Mouse (Mus musculus): ENCODE results near the gene Vgll1. TPM values are rescaled to one million over a fixed set of nuclear protein-coding genes. Genes with fewer than 3 reads are reported as not detected.

Gene Vgll1
- polyA plus RNA-seq, 1 experiment = not detected

DNA sequence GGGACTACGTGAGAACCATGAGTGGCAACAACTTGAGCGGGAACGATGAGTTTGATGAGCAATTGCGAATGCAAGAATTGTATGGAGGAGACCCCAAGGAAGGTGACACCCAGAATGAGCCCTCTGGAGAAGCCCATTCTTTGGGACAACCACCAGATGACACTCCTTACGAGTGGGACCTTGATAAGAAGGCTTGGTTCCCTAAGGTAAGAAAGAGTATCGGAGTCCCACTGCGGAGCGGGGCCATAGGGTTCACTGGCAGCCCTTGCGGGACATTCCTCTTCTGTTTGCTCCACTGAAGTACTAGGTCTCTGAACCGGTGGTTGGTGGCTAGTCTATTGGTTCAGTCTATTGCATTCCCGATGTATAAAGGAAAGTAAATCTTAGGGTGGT lies 33.9 kb upstream of the Vgll1 start:
- H3K79me2 ChIP-seq (ENCODE audit: control insufficient read depth, insufficient read depth) = peaks cover 14% of the 10 kb centered on the region
- peak overlapping the region; percentile 43 for H3K4me3 ChIP-seq (ENCODE audit: insufficient read depth, poor library complexity, severe bottlenecking)
- TF ChIP-seq CTCF (IDR thresholded peaks at IDR 0.05; ENCODE audit: control insufficient read depth, insufficient read depth, insufficient read length) (no peak), FOSL1 (IDR thresholded peaks at IDR 0.05; ENCODE audit: insufficient read depth, low read length, poor library complexity, severe bottlenecking) (no peak), MAX (IDR thresholded peaks at IDR 0.05) (no peak), USF1 (IDR thresholded peaks at IDR 0.05; ENCODE audit: low read depth) (no peak)
- H3ac ChIP-seq (ENCODE audit: control insufficient read depth, insufficient read length, low read depth) = peak overlapping the region; percentile 75
- H3K36me3 ChIP-seq (ENCODE audit: control insufficient read depth, insufficient read depth) = peaks cover 5% of the 10 kb centered on the region
- H3K79me3 ChIP-seq (ENCODE audit: low read depth) = peaks cover 2% of the 10 kb centered on the region
- H3K27me3 ChIP-seq (ENCODE audit: control insufficient read depth, insufficient read depth, insufficient read length) = no peaks in the 10 kb centered on the region

DNA sequence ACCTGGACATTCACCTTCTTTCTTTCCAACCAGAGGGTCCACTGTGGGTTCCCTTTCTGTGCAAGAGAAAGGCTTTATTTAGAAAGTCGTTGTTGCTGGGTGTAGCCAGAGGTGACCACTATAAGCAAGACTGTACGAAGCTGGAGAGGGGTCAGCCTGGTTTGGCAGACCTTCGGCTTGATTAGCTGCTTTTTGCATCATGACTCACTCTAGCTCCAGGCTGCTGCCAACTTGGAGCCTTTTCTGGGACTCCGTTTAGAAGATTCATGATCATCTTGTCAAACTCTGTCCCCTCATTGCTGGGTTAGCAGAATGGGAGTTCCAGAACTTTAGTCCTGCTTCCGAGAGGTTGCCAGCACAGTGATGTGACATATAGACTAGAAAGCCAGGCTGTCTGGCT lies 6.4 kb upstream of the Vgll1 start:
- Histone ChIP-seq H3K27me3 (ENCODE audit: control insufficient read depth, insufficient read depth, insufficient read length) (no peaks in the 10 kb centered on the region), H3K4me3 (ENCODE audit: insufficient read depth, poor library complexity, severe bottlenecking) (no peak overlapping the region), H3K36me3 (ENCODE audit: control insufficient read depth, insufficient read depth) (no peaks in the 10 kb centered on the region), H3K79me2 (ENCODE audit: control insufficient read depth, insufficient read depth) (no peaks in the 10 kb centered on the region), H3K79me3 (ENCODE audit: low read depth) (no peaks in the 10 kb centered on the region), H3ac (ENCODE audit: control insufficient read depth, insufficient read length, low read depth) (no peak overlapping the region)
- no peak for TF ChIP-seq MAX (IDR thresholded peaks at IDR 0.05)
- no peak for TF ChIP-seq USF1 (IDR thresholded peaks at IDR 0.05; ENCODE audit: low read depth)
- no peak for TF ChIP-seq FOSL1 (IDR thresholded peaks at IDR 0.05; ENCODE audit: insufficient read depth, low read length, poor library complexity, severe bottlenecking)
- no peak for TF ChIP-seq MYOD1 (IDR thresholded peaks at IDR 0.05; ENCODE audit: control insufficient read depth, insufficient read length, low read depth)
- no peak for TF ChIP-seq MYOG (IDR thresholded peaks at IDR 0.05; ENCODE audit: control insufficient read depth, extremely low read depth, insufficient read length)
- TF ChIP-seq CTCF (IDR thresholded peaks at IDR 0.05; ENCODE audit: control insufficient read depth, insufficient read depth, insufficient read length) = no peak

DNA sequence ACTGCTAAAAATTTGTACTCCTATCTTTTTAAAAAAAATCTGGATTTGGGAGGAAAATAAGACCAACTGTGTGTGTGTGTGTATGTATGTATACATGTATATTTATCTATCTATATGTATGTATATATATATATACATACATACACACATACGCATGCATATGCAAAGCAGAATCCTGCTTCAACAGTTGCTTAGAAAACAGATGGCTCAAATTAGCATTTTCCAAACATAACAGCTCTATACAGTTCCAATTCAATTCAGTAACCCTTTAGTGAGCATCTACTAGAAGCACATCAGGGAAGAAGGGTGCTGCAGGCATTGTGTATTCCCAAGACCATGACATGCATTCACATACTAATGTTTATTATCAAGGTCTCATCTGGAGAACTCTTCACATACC lies 15.5 kb downstream of the Vgll1 start:
- no peaks in the 10 kb centered on the region for H3K36me3 ChIP-seq (ENCODE audit: control insufficient read depth, insufficient read depth)
- H3K27me3 ChIP-seq (ENCODE audit: control insufficient read depth, insufficient read depth, insufficient read length) = no peaks in the 10 kb centered on the region
- TF ChIP-seq MYOG (IDR thresholded peaks at IDR 0.05; ENCODE audit: control insufficient read depth, extremely low read depth, insufficient read length) (no peak), CEBPB (IDR thresholded peaks at IDR 0.05; ENCODE audit: low read depth) (no peak), MYOD1 (IDR thresholded peaks at IDR 0.05; ENCODE audit: control insufficient read depth, insufficient read length, low read depth) (no peak), USF1 (IDR thresholded peaks at IDR 0.05; ENCODE audit: low read depth) (no peak)
- no peak overlapping the region for H3K4me3 ChIP-seq (ENCODE audit: insufficient read depth, poor library complexity, severe bottlenecking)
- no peaks in the 10 kb centered on the region for H3K79me3 ChIP-seq (ENCODE audit: low read depth)
- H3ac ChIP-seq (ENCODE audit: control insufficient read depth, insufficient read length, low read depth) = no peak overlapping the region
- H3K79me2 ChIP-seq (ENCODE audit: control insufficient read depth, insufficient read depth) = no peaks in the 10 kb centered on the region

GRCm38 (mm10) chrX:57106956-57107355 lies 19.1 kb downstream of the Vgll1 start:
- H3K79me3 ChIP-seq (ENCODE audit: low read depth) = no peaks in the 10 kb centered on the region
- H3K27me3 ChIP-seq (ENCODE audit: control insufficient read depth, insufficient read depth, insufficient read length) = no peaks in the 10 kb centered on the region
- H3ac ChIP-seq (ENCODE audit: control insufficient read depth, insufficient read length, low read depth) = no peak overlapping the region
- no peak for TF ChIP-seq FOSL1 (IDR thresholded peaks at IDR 0.05; ENCODE audit: insufficient read depth, low read length, poor library complexity, severe bottlenecking)
- TF ChIP-seq MAX (IDR thresholded peaks at IDR 0.05) = no peak
- TF ChIP-seq CTCF (IDR thresholded peaks at IDR 0.05; ENCODE audit: control insufficient read depth, insufficient read depth, insufficient read length) = no peak
- no peak for TF ChIP-seq MYOD1 (IDR thresholded peaks at IDR 0.05; ENCODE audit: control insufficient read depth, insufficient read length, low read depth)
- TF ChIP-seq MYOG (IDR thresholded peaks at IDR 0.05; ENCODE audit: control insufficient read depth, extremely low read depth, insufficient read length) = no peak
- no peak for TF ChIP-seq CEBPB (IDR thresholded peaks at IDR 0.05; ENCODE audit: low read depth)
- no peak for TF ChIP-seq USF1 (IDR thresholded peaks at IDR 0.05; ENCODE audit: low read depth)
- H3K36me3 ChIP-seq (ENCODE audit: control insufficient read depth, insufficient read depth) = no peaks in the 10 kb centered on the region
- no peaks in the 10 kb centered on the region for H3K79me2 ChIP-seq (ENCODE audit: control insufficient read depth, insufficient read depth)
- H3K4me3 ChIP-seq (ENCODE audit: insufficient read depth, poor library complexity, severe bottlenecking) = no peak overlapping the region

DNA sequence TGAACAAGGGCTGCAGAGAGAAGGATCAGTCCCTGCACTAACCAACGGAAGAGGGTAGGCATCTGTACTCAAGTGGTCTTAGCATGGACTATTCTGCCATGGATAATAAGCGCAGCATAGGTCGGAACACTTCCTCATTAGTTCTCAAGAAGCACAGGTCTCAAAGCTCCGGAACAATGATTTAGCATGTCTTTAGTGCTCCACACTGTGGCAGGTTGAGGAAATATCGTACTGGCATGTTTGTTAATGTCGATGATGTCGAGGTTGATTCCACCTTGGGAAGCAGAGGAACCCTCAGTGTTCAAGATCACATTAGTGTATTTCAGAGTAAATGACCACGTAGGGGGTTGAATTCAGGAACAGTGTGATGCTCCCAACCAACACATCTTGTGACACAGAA lies 30.2 kb downstream of the Vgll1 start:
- no peaks in the 10 kb centered on the region for H3K27me3 ChIP-seq (ENCODE audit: control insufficient read depth, insufficient read depth, insufficient read length)
- TF ChIP-seq FOSL1 (IDR thresholded peaks at IDR 0.05; ENCODE audit: insufficient read depth, low read length, poor library complexity, severe bottlenecking) = no peak
- no peak for TF ChIP-seq USF1 (IDR thresholded peaks at IDR 0.05; ENCODE audit: low read depth)
- no peak for TF ChIP-seq CTCF (IDR thresholded peaks at IDR 0.05; ENCODE audit: control insufficient read depth, insufficient read depth, insufficient read length)
- no peak for TF ChIP-seq MYOD1 (IDR thresholded peaks at IDR 0.05; ENCODE audit: control insufficient read depth, insufficient read length, low read depth)
- no peak for TF ChIP-seq MAX (IDR thresholded peaks at IDR 0.05)
- TF ChIP-seq MYOG (IDR thresholded peaks at IDR 0.05; ENCODE audit: control insufficient read depth, extremely low read depth, insufficient read length) = no peak
- TF ChIP-seq CEBPB (IDR thresholded peaks at IDR 0.05; ENCODE audit: low read depth) = no peak
- no peak overlapping the region for H3K4me3 ChIP-seq (ENCODE audit: insufficient read depth, poor library complexity, severe bottlenecking)
- H3K79me3 ChIP-seq (ENCODE audit: low read depth) = no peaks in the 10 kb centered on the region
- no peak overlapping the region for H3ac ChIP-seq (ENCODE audit: control insufficient read depth, insufficient read length, low read depth)
- no peaks in the 10 kb centered on the region for H3K36me3 ChIP-seq (ENCODE audit: control insufficient read depth, insufficient read depth)
- no peaks in the 10 kb centered on the region for H3K79me2 ChIP-seq (ENCODE audit: control insufficient read depth, insufficient read depth)

GRCm38 (mm10) chrX:57120768-57121167 lies 32.9 kb downstream of the Vgll1 start:
- Histone ChIP-seq H3K79me3 (ENCODE audit: low read depth) (no peaks in the 10 kb centered on the region), H3ac (ENCODE audit: control insufficient read depth, insufficient read length, low read depth) (no peak overlapping the region), H3K4me3 (ENCODE audit: insufficient read depth, poor library complexity, severe bottlenecking) (no peak overlapping the region), H3K79me2 (ENCODE audit: control insufficient read depth, insufficient read depth) (no peaks in the 10 kb centered on the region), H3K36me3 (ENCODE audit: control insufficient read depth, insufficient read depth) (no peaks in the 10 kb centered on the region), H3K27me3 (ENCODE audit: control insufficient read depth, insufficient read depth, insufficient read length) (no peaks in the 10 kb centered on the region)
- TF ChIP-seq CEBPB (IDR thresholded peaks at IDR 0.05; ENCODE audit: low read depth) = no peak
- no peak for TF ChIP-seq MAX (IDR thresholded peaks at IDR 0.05)
- TF ChIP-seq MYOD1 (IDR thresholded peaks at IDR 0.05; ENCODE audit: control insufficient read depth, insufficient read length, low read depth) = no peak
- no peak for TF ChIP-seq CTCF (IDR thresholded peaks at IDR 0.05; ENCODE audit: control insufficient read depth, insufficient read depth, insufficient read length)
- no peak for TF ChIP-seq FOSL1 (IDR thresholded peaks at IDR 0.05; ENCODE audit: insufficient read depth, low read length, poor library complexity, severe bottlenecking)
- no peak for TF ChIP-seq MYOG (IDR thresholded peaks at IDR 0.05; ENCODE audit: control insufficient read depth, extremely low read depth, insufficient read length)
